Mouse (Mus musculus): ENCODE measurements around the gene 1700109H08Rik.

DNA sequence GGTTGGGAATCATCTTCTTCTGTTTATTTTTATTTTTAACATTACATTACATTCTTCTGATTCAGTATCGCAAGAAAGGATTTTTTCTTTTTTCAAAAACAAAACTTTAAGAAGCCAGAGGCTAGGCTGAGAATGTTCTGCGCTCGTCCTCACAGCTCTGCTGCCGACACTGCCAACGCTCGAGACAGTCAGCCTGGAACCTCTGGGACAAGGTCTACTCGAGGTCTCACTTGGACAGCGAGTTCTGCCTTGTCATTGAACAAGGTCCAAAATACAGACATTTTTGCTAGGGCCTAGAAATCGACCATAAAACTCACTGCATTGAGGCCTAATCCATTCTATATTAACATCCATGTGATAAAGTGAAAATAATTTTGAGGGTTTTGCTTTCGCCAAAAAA, 48.5 kb upstream of the 1700109H08Rik start:
- TF ChIP-seq CTCF (IDR thresholded peaks at IDR 0.05; ENCODE audit: low read depth) (no peak), EP300 (IDR thresholded peaks at IDR 0.05; ENCODE audit: low read depth) (no peak)
